Mouse (Mus musculus): ENCODE data around the gene Larp1.

- no peak for TF ChIP-seq HCFC1 (IDR thresholded peaks at IDR 0.05; ENCODE audit: borderline replicate concordance, insufficient read depth, low read length)
- TF ChIP-seq CHD2 (IDR thresholded peaks at IDR 0.05; ENCODE audit: low read depth, low read length) = no peak
- no peak for TF ChIP-seq ZNF384 (IDR thresholded peaks at IDR 0.05; ENCODE audit: low read depth, low read length)
- no peak for TF ChIP-seq MAFK (IDR thresholded peaks at IDR 0.05; ENCODE audit: insufficient read depth, low read depth, low read length)
- no peak for TF ChIP-seq ZC3H11A (IDR thresholded peaks at IDR 0.05; ENCODE audit: borderline replicate concordance, low read depth, low read length)
Measured at GRCm38 (mm10) chr11:58100006-58100405, 91.1 kb downstream of the Larp1 start.
